Comparison of ENCODE assay signal across 9 mouse cellular contexts in genomic region chr6:90809077-90809840, GRCm38 (mm10).
DNase-seq lines count a peak whose midpoint lies in the region; ATAC-seq and TF ChIP-seq lines count a peak whose summit lies in the region.
"Had no signal": no experiment of that assay in that cellular context is flagged by ENCODE, and none has a peak within 500 bp of the region (broad histone marks: within the 10 kb centered on the region; RNA-seq: fewer than 3 reads in every experiment).

No protein-coding gene starts in this region.

- 0 out of 2 replicates have a peak, but pooled peaks have one; percentile 9 for TF ChIP-seq POLR2A in cortical plate, adult 2 months (IDR thresholded peaks at IDR 0.05; ENCODE audit: extremely low read depth, insufficient read depth, low read length)

- H3K4me3 ChIP-seq in cortical plate, adult 2 months (ENCODE audit: insufficient read depth, low read length) = peak overlapping the region; percentile 95
- H3K4me3 ChIP-seq in heart, embryonic 11.5 days (ENCODE audit: low read depth, low read length) = no peak overlapping the region
- no peak overlapping the region for H3K4me3 ChIP-seq in limb, embryonic 11.5 days (ENCODE audit: low read depth, low read length)
- H3K4me3 ChIP-seq: stomach, embryonic 15.5 days had no signal

- peak overlapping the region; percentile 98 for H3K27ac ChIP-seq in cortical plate, adult 2 months (ENCODE audit: insufficient read depth, low read length)
- peak overlapping the region; percentile 65 for H3K27ac ChIP-seq in heart, embryonic 11.5 days (ENCODE audit: low read depth, low read length)
- no peak overlapping the region for H3K27ac ChIP-seq in limb, embryonic 11.5 days (replicated peaks; ENCODE audit: low read depth, low read length)
- H3K27ac ChIP-seq: stomach, embryonic 15.5 days had no signal

- no peak for TF ChIP-seq CTCF in cortical plate, adult 2 months (IDR thresholded peaks at IDR 0.05; ENCODE audit: extremely low read depth, insufficient read depth, low read length)

- H3K36me3 ChIP-seq in heart, embryonic 11.5 days (ENCODE audit: control insufficient read depth, insufficient read depth, low read length) = no peaks in the 10 kb centered on the region
- no peaks in the 10 kb centered on the region for H3K36me3 ChIP-seq in limb, embryonic 11.5 days (ENCODE audit: control insufficient read depth, insufficient read depth, low read length)
- H3K36me3 ChIP-seq: stomach, embryonic 15.5 days had no signal

- H3K4me1 ChIP-seq in cortical plate, adult 2 months (ENCODE audit: control insufficient read depth, insufficient read depth, low read length) = peaks cover 22% of the 10 kb centered on the region
- H3K4me1 ChIP-seq in heart, embryonic 11.5 days (ENCODE audit: control insufficient read depth, insufficient read depth, low read length) = peaks cover 53% of the 10 kb centered on the region
- peaks cover 6% of the 10 kb centered on the region for H3K4me1 ChIP-seq in limb, embryonic 11.5 days (ENCODE audit: control insufficient read depth, insufficient read depth, low read length)

- peak overlapping the region; percentile 36 for H3K4me2 ChIP-seq in heart, embryonic 11.5 days
- H3K4me2 ChIP-seq in limb, embryonic 11.5 days (ENCODE audit: low read depth, severe bottlenecking) = peak overlapping the region; percentile 66; the same call in 1 of the 2 replicates

- no peak for ATAC-seq in heart, embryonic 11.5 days (replicated peaks; ENCODE audit: insufficient number of reproducible peaks, low FRiP score, low TSS enrichment)
- ATAC-seq in limb, embryonic 11.5 days (ENCODE audit: insufficient number of reproducible peaks, low FRiP score, low TSS enrichment, low read depth) = no peak

- H3K9me3 ChIP-seq in heart, embryonic 11.5 days (replicated peaks; ENCODE audit: control insufficient read depth, low read length) = no peaks in the 10 kb centered on the region
- no peaks in the 10 kb centered on the region for H3K9me3 ChIP-seq in limb, embryonic 11.5 days (ENCODE audit: control insufficient read depth, low read length)
- H3K9me3 ChIP-seq: stomach, embryonic 15.5 days had no signal

- H3K27me3 ChIP-seq in heart, embryonic 11.5 days (ENCODE audit: control insufficient read depth, insufficient read depth, low read length) = peaks cover 6% of the 10 kb centered on the region
- no peaks in the 10 kb centered on the region for H3K27me3 ChIP-seq in limb, embryonic 11.5 days (ENCODE audit: control insufficient read depth, insufficient read depth, low read length)
- H3K27me3 ChIP-seq: stomach, embryonic 15.5 days had no signal

- 53% methylated on average over 11 of the region's 11 CpGs for WGBS in heart, embryonic 11.5 days (ENCODE audit: insufficient replicate concordance)
- WGBS in limb, embryonic 11.5 days = 70% methylated on average over 11 of the region's 11 CpGs

- H3K9ac ChIP-seq in heart, embryonic 11.5 days (ENCODE audit: low read depth, low read length) = no peak overlapping the region
- H3K9ac ChIP-seq in limb, embryonic 11.5 days (ENCODE audit: low read length) = no peak overlapping the region; the same call in 1 of the 2 replicates
- H3K9ac ChIP-seq: stomach, embryonic 15.5 days had no signal

- DNase-seq in adrenal gland, postnatal 10 days = peak; percentile 33
- DNase-seq in adrenal gland, adult (ENCODE audit: inconsistent age in 2 of 2, low spot score in 1 of 2) = no peak
- no peak for DNase-seq in limb, embryonic 11.5 days (ENCODE audit: low spot score)
- no peak for DNase-seq in adrenal gland, postnatal 36 days
- no peak for DNase-seq in c-Kit-positive CD71-positive TER-119-positive erythroid progenitor cells, embryonic 14.5 days (ENCODE audit: low spot score)
- DNase-seq in gastrocnemius, adult 18-20 months (ENCODE audit: low spot score) = no peak
